Mouse (Mus musculus): ENCODE results near the gene Ide.

DNA sequence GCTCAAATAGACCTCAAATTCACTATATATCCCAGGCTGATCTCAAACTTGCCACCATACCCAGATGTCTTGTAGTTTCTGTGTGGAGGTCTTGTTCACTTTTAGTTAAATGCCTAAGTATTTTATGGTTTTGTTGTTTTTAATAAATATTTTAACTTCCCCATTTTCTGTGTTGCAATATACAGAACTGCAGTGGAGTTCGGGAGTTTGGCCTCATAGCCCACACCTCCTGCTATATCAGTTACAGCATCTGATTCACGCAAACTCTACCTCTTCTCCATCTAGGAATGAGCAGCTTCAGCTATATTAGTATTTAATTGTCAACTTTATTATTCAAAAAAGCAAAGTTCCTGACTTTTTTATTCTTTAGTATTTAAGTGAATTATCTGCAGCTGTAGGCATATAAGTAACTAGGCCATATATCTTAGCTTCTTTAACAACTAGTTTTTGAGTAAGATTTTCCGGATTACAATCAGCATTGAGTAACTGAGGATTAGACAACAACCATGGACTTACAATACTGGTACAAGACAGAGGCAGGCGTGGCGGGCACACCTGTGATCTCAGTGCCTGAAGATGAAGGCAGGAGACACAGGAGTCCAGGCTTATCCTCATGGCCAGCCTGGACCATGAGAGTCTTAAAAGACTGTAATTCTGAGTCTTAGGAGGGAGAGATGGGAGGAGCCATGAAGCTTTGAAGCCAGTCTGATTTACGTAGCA, 29.7 kb downstream of the Ide start:
- TF ChIP-seq CTCF (IDR thresholded peaks at IDR 0.05; ENCODE audit: low read depth) (no peak), EP300 (IDR thresholded peaks at IDR 0.05; ENCODE audit: low read depth) (no peak)

All from liver, postnatal 0 days (tissue).